Mouse (Mus musculus) MEL (cell line): ENCODE data around the gene Prdm10. TPM values are rescaled to one million over a fixed set of nuclear protein-coding genes. Genes with fewer than 3 reads are reported as not detected.

Experiments used
- DNase-seq: peaks from one replicate; pipeline ENCODE4 v3.0.0; 2011; ENCODE audit warnings: low read depth, low spot score
- H3K27ac ChIP-seq: 2 replicates; pipeline ENCODE4 v1.5.1; 2012; ENCODE audit warnings: low read depth, mild to moderate bottlenecking, control low read depth, low read length, moderate library complexity; ENCODE audit not compliant: control insufficient read depth
- H3K27me3 ChIP-seq, 2 experiments: fragments of 150-350 bp in 1 of 2; sonication (generic) in 1 of 2; 2 replicates each; pipeline ENCODE4 v1.6.1; 2012; ENCODE audit warnings: low read length in 2 of 2, mild to moderate bottlenecking in 2 of 2, improper control_type of control experiment in 1 of 2, moderate library complexity in 1 of 2; ENCODE audit not compliant: insufficient read depth in 2 of 2, control insufficient read depth in 1 of 2
- H3K36me3 ChIP-seq, 2 experiments: 2 replicates each; pipeline ENCODE4 v1.6.1; 2012 to 2014; ENCODE audit warnings: low read length in 2 of 2, improper control_type of control experiment in 1 of 2, inconsistent platforms in 1 of 2, mild to moderate bottlenecking in 1 of 2; ENCODE audit not compliant: insufficient read depth in 2 of 2, control insufficient read depth in 1 of 2
- H3K4me1 ChIP-seq, 2 experiments: fragments of 150-350 bp in 1 of 2; sonication (generic) in 1 of 2; 2 replicates each; pipeline ENCODE4 v1.6.1; 2012; ENCODE audit warnings: low read length in 2 of 2, improper control_type of control experiment in 1 of 2, mild to moderate bottlenecking in 1 of 2; ENCODE audit not compliant: insufficient read depth in 2 of 2, control insufficient read depth in 1 of 2
- H3K4me3 ChIP-seq, 2 experiments: fragments of 150-350 bp in 1 of 2; sonication (generic) in 1 of 2; 2 replicates each; pipeline ENCODE4 v1.5.1; 2012; ENCODE audit warnings: low read depth in 2 of 2, low read length in 2 of 2, mild to moderate bottlenecking in 2 of 2, moderate library complexity in 2 of 2, control low read depth in 1 of 2, improper control_type of control experiment in 1 of 2; ENCODE audit not compliant: control insufficient read depth in 1 of 2, insufficient read depth in 1 of 2
- H3K79me2 ChIP-seq: 2 replicates; pipeline ENCODE4 v1.6.1; 2012; ENCODE audit warnings: mild to moderate bottlenecking, low read length, moderate library complexity; ENCODE audit not compliant: control insufficient read depth, poor library complexity, insufficient read depth
- H3K9ac ChIP-seq: 2 replicates; pipeline ENCODE4 v1.6.1; 2012; ENCODE audit warnings: low read depth, mild to moderate bottlenecking, control low read depth, low read length, moderate library complexity; ENCODE audit not compliant: control insufficient read depth, poor library complexity, severe bottlenecking
- H3K9me3 ChIP-seq: fragments of 150-350 bp; sonication (generic); replicated peaks from 2 replicates; pipeline ENCODE4 v1.6.1; 2012; ENCODE audit warnings: mild to moderate bottlenecking, low read length, improper control_type of control experiment, moderate library complexity; ENCODE audit not compliant: insufficient read depth
- BHLHE40 ChIP-seq: IDR thresholded peaks from 2 replicates; pipeline ENCODE4 v1.6.1; 2012; ENCODE audit warnings: low read depth, mild to moderate bottlenecking, inconsistent platforms, low read length, improper control_type of control experiment, borderline replicate concordance
- CHD1 ChIP-seq: IDR thresholded peaks from 2 replicates; pipeline ENCODE4 v1.6.1; 2012; ENCODE audit warnings: low read depth, mild to moderate bottlenecking, inconsistent platforms, low read length, improper control_type of control experiment
- CTCF ChIP-seq, 3 experiments: IDR thresholded peaks in 2 of 3; conservative IDR thresholded peaks in 1 of 3; 2 replicates each; pipeline ENCODE4 v1.5.1; 2011 to 2012; ENCODE audit warnings: low read length in 3 of 3, low read depth in 2 of 3, mild to moderate bottlenecking in 2 of 3, improper control_type of control experiment in 1 of 3, inconsistent platforms in 1 of 3, mixed read lengths in 1 of 3, moderate library complexity in 1 of 3; ENCODE audit not compliant: control insufficient read depth in 1 of 3, insufficient read depth in 1 of 3, poor library complexity in 1 of 3, severe bottlenecking in 1 of 3
- ELF1 ChIP-seq: IDR thresholded peaks from 2 replicates; pipeline ENCODE4 v1.6.1; 2014; ENCODE audit warnings: low read depth, mild to moderate bottlenecking, inconsistent platforms, low read length, improper control_type of control experiment, moderate library complexity
- GATA1 ChIP-seq: IDR thresholded peaks from 2 replicates; pipeline ENCODE4 v1.6.1; 2011; ENCODE audit warnings: low read depth, low read length, improper control_type of control experiment
- HCFC1 ChIP-seq: IDR thresholded peaks from 2 replicates; pipeline ENCODE4 v1.6.1; 2012; ENCODE audit warnings: low read depth, mild to moderate bottlenecking, inconsistent platforms, low read length, improper control_type of control experiment, moderate library complexity
- KAT2A ChIP-seq: conservative IDR thresholded peaks from 2 replicates; pipeline ENCODE4 v1.6.1; 2012; ENCODE audit warnings: low read depth, low read length, improper control_type of control experiment, inconsistent platforms
- MAFK ChIP-seq: IDR thresholded peaks from 2 replicates; pipeline ENCODE4 v1.6.1; 2011; ENCODE audit warnings: low read depth, mild to moderate bottlenecking, low read length, improper control_type of control experiment, borderline replicate concordance
- MAX ChIP-seq: IDR thresholded peaks from 2 replicates; pipeline ENCODE4 v1.6.1; 2011; ENCODE audit warnings: low read length, improper control_type of control experiment
- MEF2A ChIP-seq: IDR thresholded peaks from 2 replicates; pipeline ENCODE4 v1.6.1; 2014; ENCODE audit warnings: low read depth, mild to moderate bottlenecking, inconsistent platforms, low read length, improper control_type of control experiment; ENCODE audit not compliant: poor library complexity, insufficient replicate concordance, severe bottlenecking; ENCODE audit errors: extremely low read depth
- MXI1 ChIP-seq: IDR thresholded peaks from 2 replicates; pipeline ENCODE4 v1.6.1; 2011; ENCODE audit warnings: mild to moderate bottlenecking, low read depth, low read length, improper control_type of control experiment
- MYB ChIP-seq: IDR thresholded peaks from 2 replicates; pipeline ENCODE4 v1.6.1; 2011; ENCODE audit warnings: mild to moderate bottlenecking, low read depth, low read length, improper control_type of control experiment
- MYC ChIP-seq: IDR thresholded peaks from 2 replicates; pipeline ENCODE4 v1.6.1; 2011; ENCODE audit warnings: low read depth, mild to moderate bottlenecking, low read length, improper control_type of control experiment, moderate library complexity
- NELFE ChIP-seq: IDR thresholded peaks from 2 replicates; pipeline ENCODE4 v1.6.1; 2011; ENCODE audit warnings: low read depth, low read length, improper control_type of control experiment
- NRF1 ChIP-seq: IDR thresholded peaks from 2 replicates; pipeline ENCODE4 v1.6.1; 2014; ENCODE audit warnings: low read depth, mild to moderate bottlenecking, inconsistent platforms, low read length, improper control_type of control experiment, moderate library complexity; ENCODE audit not compliant: poor library complexity, insufficient read depth, severe bottlenecking
- POLR2A ChIP-seq, 2 experiments: IDR thresholded peaks; 2 replicates each; pipeline ENCODE4 v1.6.1; 2011 to 2012; ENCODE audit warnings: low read length in 2 of 2, mild to moderate bottlenecking in 2 of 2, control low read depth in 1 of 2, improper control_type of control experiment in 1 of 2, low read depth in 1 of 2, moderate library complexity in 1 of 2; ENCODE audit not compliant: control insufficient read depth in 1 of 2, insufficient read depth in 1 of 2, poor library complexity in 1 of 2
- POLR2AphosphoS5 ChIP-seq: IDR thresholded peaks from 2 replicates; pipeline ENCODE4 v1.6.1; 2012; ENCODE audit warnings: low read depth, borderline replicate concordance, mild to moderate bottlenecking, inconsistent platforms, low read length, moderate library complexity, mixed read lengths
- RAD21 ChIP-seq: IDR thresholded peaks from 2 replicates; pipeline ENCODE4 v1.6.1; 2011; ENCODE audit warnings: mild to moderate bottlenecking, low read depth, low read length, improper control_type of control experiment
- RCOR1 ChIP-seq: IDR thresholded peaks from 2 replicates; pipeline ENCODE4 v1.6.1; 2012; ENCODE audit warnings: low read depth, mild to moderate bottlenecking, inconsistent platforms, low read length, improper control_type of control experiment
- SIN3A ChIP-seq: IDR thresholded peaks from 2 replicates; pipeline ENCODE4 v1.6.1; 2012; ENCODE audit warnings: low read length, improper control_type of control experiment, inconsistent platforms
- TAL1 ChIP-seq: IDR thresholded peaks from 2 replicates; pipeline ENCODE4 v1.6.1; 2012; ENCODE audit warnings: mild to moderate bottlenecking, inconsistent platforms, low read length, moderate library complexity, mixed read lengths
- TBP ChIP-seq: IDR thresholded peaks from 2 replicates; pipeline ENCODE4 v1.8.0; 2011; ENCODE audit warnings: low read depth, low read length, improper control_type of control experiment
- TCF12 ChIP-seq: IDR thresholded peaks from 2 replicates; pipeline ENCODE4 v1.6.1; 2014; ENCODE audit warnings: low read depth, mild to moderate bottlenecking, inconsistent platforms, low read length, improper control_type of control experiment, moderate library complexity
- UBTF ChIP-seq: IDR thresholded peaks from 2 replicates; pipeline ENCODE4 v1.6.1; 2012; ENCODE audit warnings: low read depth, mild to moderate bottlenecking, inconsistent platforms, low read length, improper control_type of control experiment, moderate library complexity, borderline replicate concordance; ENCODE audit not compliant: insufficient read depth
- USF1 ChIP-seq: IDR thresholded peaks from 2 replicates; pipeline ENCODE4 v1.6.1; 2014; ENCODE audit warnings: low read depth, mild to moderate bottlenecking, inconsistent platforms, low read length, improper control_type of control experiment, moderate library complexity
- ZC3H11A ChIP-seq: IDR thresholded peaks from 2 replicates; pipeline ENCODE4 v1.6.1; 2012; ENCODE audit warnings: low read depth, mild to moderate bottlenecking, inconsistent platforms, low read length, improper control_type of control experiment
- ZKSCAN1 ChIP-seq: IDR thresholded peaks from 2 replicates; pipeline ENCODE4 v1.6.1; 2012; ENCODE audit warnings: low read depth, mild to moderate bottlenecking, inconsistent platforms, low read length, improper control_type of control experiment, moderate library complexity
- ZMIZ1 ChIP-seq: IDR thresholded peaks from 2 replicates; pipeline ENCODE4 v1.6.1; 2012; ENCODE audit warnings: low read depth, mild to moderate bottlenecking, inconsistent platforms, low read length, improper control_type of control experiment, moderate library complexity
- ZNF384 ChIP-seq: IDR thresholded peaks from 2 replicates; pipeline ENCODE4 v1.6.1; 2012; ENCODE audit warnings: low read depth, mild to moderate bottlenecking, inconsistent platforms, low read length, improper control_type of control experiment
- polyA plus RNA-seq, 2 experiments: library from polyadenylated mRNA; stranded (reverse) in 1 of 2; unstranded in 1 of 2; fragments of >175 nt in 1 of 2; fragments of >200 nt in 1 of 2; gene quantifications; 2 replicates each; pipeline versions ENCODE4 v1.2.1 to v1.2.4; 2012; ENCODE audit warnings: low replicate concordance in 2 of 2, low read depth in 1 of 2; ENCODE audit not compliant: insufficient read length in 2 of 2, insufficient read depth in 1 of 2, missing spikeins in 1 of 2
- total RNA-seq: library from RNA; depleted of rRNA; stranded (reverse); fragments of 300-350 nt; gene quantifications from 2 replicates; pipeline ENCODE4 v1.2.3, GENCODE M21; 2012

Gene Prdm10
- total and polyA plus RNA-seq, 3 experiments = 3.4 to 8.7 TPM; not detected in 1

GRCm38 (mm10) chr9:31239551-31239950, 40.8 kb upstream of the Prdm10 start:
- H3K79me2 ChIP-seq = no peaks in the 10 kb centered on the region
- H3K9me3 ChIP-seq = no peaks in the 10 kb centered on the region
- no peak overlapping the region for H3K27ac ChIP-seq
- no peak overlapping the region for H3K4me3 ChIP-seq
- DNase-seq = no peak
- peaks cover 0 to 8% of the 10 kb centered on the region in 2 experiments; a peak in 2 of 4 replicates for H3K36me3 ChIP-seq
- no peak overlapping the region for H3K9ac ChIP-seq
- H3K4me1 ChIP-seq = peaks cover 5 to 8% of the 10 kb centered on the region in 2 experiments; a peak in 3 of 4 replicates
- H3K27me3 ChIP-seq = no peaks in the 10 kb centered on the region
- no peak for TF ChIP-seq POLR2A (IDR thresholded peaks at IDR 0.05; ENCODE audit: control insufficient read depth in 1 of 2, insufficient read depth in 1 of 2, low read depth in 1 of 2, low read length in 2 of 2, poor library complexity in 1 of 2)
- no peak for TF ChIP-seq MYB
- no peak for TF ChIP-seq RAD21
- TF ChIP-seq POLR2AphosphoS5 = no peak
- no peak for TF ChIP-seq CTCF (IDR thresholded peaks at IDR 0.05 in 2 of 3, conservative IDR thresholded peaks at IDR 0.05 in 1 of 3; ENCODE audit: control insufficient read depth in 1 of 3, insufficient read depth in 1 of 3, low read depth in 2 of 3, low read length in 3 of 3, poor library complexity in 1 of 3, severe bottlenecking in 1 of 3)
- TF ChIP-seq TBP = no peak
- TF ChIP-seq MAFK = no peak
- no peak for TF ChIP-seq NRF1
- no peak for TF ChIP-seq SIN3A
- no peak for TF ChIP-seq TAL1
- no peak for TF ChIP-seq ELF1
- TF ChIP-seq MEF2A = no peak
- TF ChIP-seq CHD1 = no peak
- no peak for TF ChIP-seq USF1
- no peak for TF ChIP-seq GATA1
- TF ChIP-seq ZC3H11A = no peak
- no peak for TF ChIP-seq KAT2A
- TF ChIP-seq RCOR1 = no peak
- TF ChIP-seq UBTF = no peak
- no peak for TF ChIP-seq HCFC1

- Histone ChIP-seq H3K4me1 (peaks cover 2 to 5% of the 10 kb centered on the region in 2 experiments; a peak in 2 of 4 replicates), H3K79me2 (no peaks in the 10 kb centered on the region), H3K9me3 (no peaks in the 10 kb centered on the region), H3K9ac (no peak overlapping the region), H3K4me3 (no peak overlapping the region), H3K27ac (no peak overlapping the region), H3K27me3 (no peaks in the 10 kb centered on the region), H3K36me3 (peaks cover 0 to 2% of the 10 kb centered on the region in 2 experiments; a peak in 2 of 4 replicates)
- DNase-seq = no peak
- TF ChIP-seq MXI1 (no peak), ZKSCAN1 (no peak), ZNF384 (no peak), MEF2A (no peak), ZMIZ1 (no peak), POLR2A (IDR thresholded peaks at IDR 0.05; ENCODE audit: control insufficient read depth in 1 of 2, insufficient read depth in 1 of 2, low read depth in 1 of 2, low read length in 2 of 2, poor library complexity in 1 of 2) (no peak), TCF12 (no peak), NELFE (no peak), TAL1 (no peak), MYC (no peak), POLR2AphosphoS5 (no peak), CTCF (IDR thresholded peaks at IDR 0.05 in 2 of 3, conservative IDR thresholded peaks at IDR 0.05 in 1 of 3; ENCODE audit: control insufficient read depth in 1 of 3, insufficient read depth in 1 of 3, low read depth in 2 of 3, low read length in 3 of 3, poor library complexity in 1 of 3, severe bottlenecking in 1 of 3) (no peak), BHLHE40 (no peak), MAX (no peak), RCOR1 (no peak), HCFC1 (no peak), GATA1 (no peak)
These were observed 39.7 kb upstream of the Prdm10 start for GRCm38 (mm10) chr9:31240522-31241207.
